Mouse (Mus musculus) right cerebral cortex, postnatal 10 days (tissue): ENCODE measurements around the gene Gm21411.
"Not testable (repeated sequence)": the region's sequence is repeated elsewhere in the genome, so short reads cannot be mapped to it uniquely, and the experiment has no call there.

Source experiments
- DNase-seq, 2 experiments: peaks; one replicate each; pipeline ENCODE4 v3.0.0; 2021; ENCODE audit warnings: low spot score in 2 of 2

Gene Gm21411

GRCm38 (mm10) chr4:146909386-146910137 is at the start of gene Gm21411:
Gm21411 (minus strand) TSS chr4:146909590.
- DNase-seq: not testable (repeated sequence)

GRCm38 (mm10) chr4:146941691-146942090 is 32.3 kb upstream of the Gm21411 start:
- DNase-seq: not testable (repeated sequence)

GRCm38 (mm10) chr4:146932311-146933082 is 23.1 kb upstream of the Gm21411 start:
- DNase-seq: no peak

GRCm38 (mm10) chr4:146915196-146915595 is 5.8 kb upstream of the Gm21411 start:
- DNase-seq: no peak

- peak in 1 of 2 experiments; percentile 22 for DNase-seq
These were observed 1.3 kb downstream of the Gm21411 start for GRCm38 (mm10) chr4:146908131-146908530.

GRCm38 (mm10) chr4:146904782-146905181 is 4.6 kb downstream of the Gm21411 start:
- not testable (repeated sequence) for DNase-seq

GRCm38 (mm10) chr4:146903126-146903525 is 6.3 kb downstream of the Gm21411 start:
- not testable (repeated sequence) for DNase-seq
